Mouse (Mus musculus) cortical plate, adult 2 months (tissue): ENCODE results near the gene Btbd35f5.
"Not testable (repeated sequence)": the region's sequence is repeated elsewhere in the genome, so short reads cannot be mapped to it uniquely, and the experiment has no call there.

Experiments
- CTCF ChIP-seq: fragments of 200-500 bp; IDR thresholded peaks from 2 replicates; pipeline ENCODE4 v1.5.1; 2011; ENCODE audit warnings: mild to moderate bottlenecking, control low read depth, low read length; ENCODE audit not compliant: insufficient read depth; ENCODE audit errors: extremely low read depth
- POLR2A ChIP-seq: fragments of 200-500 bp; IDR thresholded peaks from 2 replicates; pipeline ENCODE4 v1.6.1; 2011; ENCODE audit warnings: mild to moderate bottlenecking, low read length, control low read depth; ENCODE audit not compliant: insufficient read depth; ENCODE audit errors: extremely low read depth

- TF ChIP-seq POLR2A, CTCF: not testable (repeated sequence)
These were observed 32.2 kb upstream of the Btbd35f5 start, which contains the start of gene Gm21789 for GRCm38 (mm10) chrX:32941468-32941867.
